Mouse (Mus musculus) gastrocnemius, adult 18-20 months (tissue): Measurements from ENCODE around the gene Zmym1. TPM values are rescaled to one million over a fixed set of nuclear protein-coding genes. Genes with fewer than 3 reads are reported as not detected.
"Not testable (repeated sequence)": the region's sequence is repeated elsewhere in the genome, so short reads cannot be mapped to it uniquely, and the experiment has no call there.

ENCODE experiments used
- DNase-seq: peaks from one replicate; pipeline ENCODE4 v3.0.0; 2021; ENCODE audit warnings: low spot score
- total RNA-seq, 2 experiments: library from RNA; stranded (reverse); gene quantifications; 2 replicates each; pipeline ENCODE4 v1.2.3; 2021

The Zmym1 gene
- total RNA-seq, 2 experiments from 2014 or later: 4.2 to 5.3 TPM

DNA sequence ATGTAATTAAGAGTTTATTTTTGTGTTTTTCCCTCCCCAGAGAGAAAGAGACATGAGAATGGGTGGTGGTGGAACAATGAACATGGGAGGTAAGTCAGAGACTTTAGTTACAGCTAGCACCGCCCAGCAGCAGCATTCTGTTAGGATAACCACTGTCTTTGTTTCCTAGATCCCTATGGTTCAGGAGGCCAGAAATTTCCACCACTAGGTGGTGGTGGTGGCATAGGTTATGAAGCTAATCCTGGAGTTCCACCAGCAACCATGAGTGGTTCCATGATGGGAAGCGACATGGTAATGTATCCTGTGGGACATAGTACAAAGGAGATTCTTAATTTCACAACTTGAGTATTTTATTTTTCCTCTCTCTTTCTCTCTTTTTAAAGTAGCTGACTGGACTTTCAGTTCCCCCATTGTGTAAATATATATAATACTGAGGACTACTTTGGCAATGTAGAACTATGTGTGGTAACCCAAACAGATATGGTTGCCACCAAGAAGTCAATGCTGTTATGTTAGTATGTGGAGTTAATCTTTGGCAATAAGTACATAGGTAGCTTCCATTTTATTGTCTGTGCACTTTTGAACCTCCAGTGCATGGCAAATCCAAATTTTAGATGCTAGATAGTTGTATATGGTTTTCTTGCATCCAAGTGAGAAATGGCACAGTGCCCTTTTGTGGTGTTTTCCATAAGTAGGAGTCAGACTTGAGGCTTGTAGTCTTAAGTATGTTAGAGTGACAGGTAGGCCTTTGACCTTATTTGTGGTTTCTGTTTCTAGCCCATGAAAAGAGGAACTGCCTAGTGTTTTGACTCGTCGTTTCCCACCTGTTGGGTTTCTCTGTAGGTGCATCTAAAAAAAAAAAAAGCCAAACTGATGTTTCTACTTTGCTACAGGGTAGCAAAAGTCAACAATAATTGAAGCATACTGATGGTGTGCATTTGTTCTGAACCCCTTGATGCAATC lies 33.4 kb downstream of the Zmym1 start:
- DNase-seq: peak; percentile 22

DNA sequence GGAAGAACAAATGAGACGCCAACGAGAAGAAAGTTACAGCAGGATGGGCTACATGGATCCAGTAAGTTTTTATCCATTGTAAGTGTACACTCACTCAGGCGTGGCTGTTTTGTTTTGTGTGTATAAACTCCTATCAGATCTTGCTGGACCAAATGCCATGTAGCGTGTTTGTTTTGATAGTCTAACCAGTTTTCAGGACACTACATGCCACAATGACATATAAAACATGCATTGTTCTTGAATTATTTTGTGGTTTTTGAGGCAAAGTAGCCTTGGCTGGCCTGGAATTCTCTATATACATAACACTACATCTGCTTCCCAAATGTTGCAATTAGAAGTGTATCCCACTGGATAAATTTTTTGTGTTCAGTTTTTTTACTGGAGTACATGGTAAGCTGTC lies 34.1 kb downstream of the Zmym1 start:
- DNase-seq: no peak

DNA sequence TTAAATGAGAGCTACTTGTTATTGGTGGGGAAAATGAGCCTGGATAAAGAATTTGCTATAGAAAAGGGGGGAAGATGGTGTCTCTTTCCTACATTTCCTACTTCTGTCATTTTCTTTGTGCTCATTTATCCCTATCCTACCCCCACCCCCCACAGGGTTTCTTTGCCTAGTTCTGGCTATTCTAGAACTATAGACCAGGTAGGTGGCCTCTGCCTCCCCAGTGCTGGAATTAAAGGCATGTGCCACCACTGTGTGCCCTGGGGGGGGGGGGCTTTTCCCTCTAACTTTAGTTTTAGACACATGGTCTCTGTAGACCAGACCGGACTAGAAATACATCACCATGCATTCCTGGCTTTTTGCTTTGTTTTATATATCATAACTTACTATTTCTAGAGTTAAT lies 36.7 kb downstream of the Zmym1 start:
- no peak for DNase-seq

DNA sequence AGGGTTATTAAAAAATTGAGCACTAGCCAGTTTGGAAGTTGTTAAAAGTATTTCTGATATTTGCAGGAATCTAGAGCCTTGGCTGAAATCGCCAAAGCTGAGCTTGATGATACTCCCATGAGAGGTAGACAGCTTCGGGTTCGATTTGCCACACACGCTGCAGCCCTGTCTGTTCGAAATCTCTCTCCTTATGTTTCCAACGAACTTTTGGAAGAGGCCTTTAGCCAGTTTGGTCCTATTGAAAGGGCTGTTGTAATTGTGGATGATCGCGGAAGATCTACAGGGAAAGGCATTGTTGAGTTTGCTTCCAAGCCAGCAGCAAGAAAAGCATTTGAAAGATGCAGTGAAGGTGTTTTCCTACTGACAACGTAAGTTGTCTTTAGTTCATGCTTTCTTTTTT lies 37.8 kb downstream of the Zmym1 start:
- DNase-seq: no peak

DNA sequence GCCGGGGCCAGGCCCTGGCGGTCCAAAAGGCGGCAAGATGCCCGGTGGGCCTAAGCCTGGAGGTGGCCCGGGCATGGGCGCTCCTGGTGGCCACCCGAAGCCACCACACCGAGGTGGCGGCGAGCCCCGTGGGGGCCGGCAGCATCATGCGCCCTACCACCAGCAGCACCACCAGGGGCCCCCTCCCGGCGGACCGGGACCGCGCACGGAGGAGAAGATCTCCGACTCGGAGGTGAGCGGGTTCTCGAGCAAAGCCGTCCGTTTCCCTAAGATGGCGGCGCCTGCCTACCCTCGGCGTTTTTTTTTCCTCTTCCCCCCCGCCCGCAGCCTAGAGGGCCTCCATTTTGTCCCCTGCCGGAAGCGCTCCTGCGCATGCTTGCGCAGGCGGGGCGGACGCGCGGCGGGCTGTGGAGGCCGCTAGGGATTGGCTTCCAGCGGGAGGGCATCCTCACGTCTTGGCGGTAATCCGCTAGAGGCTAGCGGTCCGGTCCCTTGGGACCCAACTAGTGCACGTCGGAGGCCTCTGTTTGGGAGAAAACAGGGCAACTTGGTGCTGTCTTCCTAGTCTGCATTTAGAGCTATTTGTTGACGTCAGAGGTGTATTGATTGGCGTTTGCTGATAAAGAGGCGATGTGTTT lies 38.8 kb downstream of the Zmym1 start:
- DNase-seq: peak; percentile 88

DNA sequence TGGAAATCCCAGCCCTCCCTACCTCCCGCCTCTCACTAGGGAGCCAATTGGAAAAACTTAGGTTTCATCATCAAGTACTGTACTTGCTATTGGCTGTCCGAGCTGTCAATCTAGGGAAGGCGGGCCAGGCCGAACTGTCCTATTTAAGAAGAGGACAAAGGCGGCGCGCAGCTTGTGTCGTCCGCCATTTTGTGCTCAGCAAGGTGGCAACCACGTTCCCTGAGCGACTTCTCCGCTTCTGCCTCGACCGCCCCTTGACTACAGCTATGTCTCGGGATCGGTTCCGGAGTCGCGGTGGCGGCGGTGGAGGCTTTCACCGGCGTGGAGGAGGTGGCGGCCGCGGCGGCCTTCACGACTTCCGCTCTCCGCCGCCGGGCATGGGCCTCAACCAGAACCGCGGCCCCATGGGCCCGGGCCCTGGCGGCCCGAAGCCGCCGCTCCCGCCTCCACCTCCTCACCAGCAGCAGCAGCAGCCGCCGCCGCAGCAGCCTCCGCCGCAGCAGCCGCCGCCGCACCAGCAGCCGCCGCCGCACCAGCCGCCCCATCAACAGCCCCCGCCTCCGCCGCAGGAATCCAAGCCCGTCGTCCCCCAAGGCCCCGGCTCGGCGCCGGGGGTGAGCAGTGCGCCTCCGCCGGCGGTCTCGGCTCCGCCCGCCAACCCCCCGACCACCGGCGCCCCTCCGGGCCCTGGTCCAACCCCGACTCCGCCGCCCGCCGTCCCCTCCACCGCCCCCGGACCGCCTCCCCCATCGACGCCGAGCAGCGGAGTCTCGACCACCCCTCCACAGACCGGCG lies 39.6 kb downstream of the Zmym1 start, which contains the start of gene Sfpq:
Gene Sfpq (plus strand): TSS at position 174 of the 795 bp plus-strand sequence.
- DNase-seq: peak; percentile 100

DNA sequence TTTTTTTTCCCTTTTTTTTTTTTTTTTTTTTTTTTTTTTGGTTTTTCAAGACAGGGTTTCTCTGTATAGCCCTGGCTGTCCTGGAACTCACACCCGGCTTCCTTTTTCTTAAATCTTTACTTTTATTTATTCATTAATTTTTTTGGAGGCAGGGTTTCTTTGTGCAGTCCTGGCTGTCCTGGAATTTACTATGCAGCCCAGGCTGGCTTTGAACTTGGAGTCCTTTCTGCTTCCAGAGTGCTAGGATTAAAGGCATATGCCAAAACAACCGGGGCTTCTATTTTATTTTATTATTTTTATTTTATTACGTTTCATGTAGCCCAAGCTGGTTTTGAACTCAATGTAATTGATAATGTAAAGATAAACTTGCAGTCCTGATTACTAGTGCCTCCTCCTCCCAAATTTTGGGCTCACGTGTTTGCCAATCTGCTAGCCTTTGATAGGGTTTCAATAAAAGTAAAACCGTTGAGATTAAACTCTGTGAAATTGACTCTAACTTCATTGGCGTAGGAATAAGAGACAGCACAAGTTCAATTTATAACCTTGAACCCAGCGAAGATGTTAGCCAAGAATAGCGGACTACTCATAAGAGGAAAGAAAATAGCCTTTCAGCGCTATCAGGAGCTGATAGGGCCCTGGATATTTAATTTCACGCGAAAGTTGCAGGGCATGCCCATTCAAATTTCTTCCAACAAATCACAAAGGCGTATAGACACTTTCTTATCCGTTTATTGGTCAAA lies 40.4 kb downstream of the Zmym1 start:
- no peak for DNase-seq

DNA sequence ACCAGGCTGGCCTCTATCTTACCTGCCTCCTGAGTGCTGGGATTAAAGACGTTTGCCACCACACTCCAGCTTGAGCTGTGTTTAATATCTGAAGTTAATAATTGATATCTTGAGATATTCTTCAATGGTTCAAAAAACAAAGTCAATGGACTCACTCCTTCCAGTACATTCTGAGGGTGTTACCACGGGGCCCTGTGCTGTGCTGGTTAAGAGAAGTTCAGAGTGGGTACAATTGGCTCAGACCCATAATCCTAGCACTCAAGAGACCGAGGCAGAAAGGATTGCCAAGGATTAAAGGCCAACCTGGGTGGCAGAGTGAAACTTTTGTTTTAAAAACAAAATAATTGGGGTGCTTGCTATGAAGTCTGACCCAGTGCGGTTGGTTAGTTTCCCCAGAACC lies 44.6 kb downstream of the Zmym1 start:
- no peak for DNase-seq

DNA sequence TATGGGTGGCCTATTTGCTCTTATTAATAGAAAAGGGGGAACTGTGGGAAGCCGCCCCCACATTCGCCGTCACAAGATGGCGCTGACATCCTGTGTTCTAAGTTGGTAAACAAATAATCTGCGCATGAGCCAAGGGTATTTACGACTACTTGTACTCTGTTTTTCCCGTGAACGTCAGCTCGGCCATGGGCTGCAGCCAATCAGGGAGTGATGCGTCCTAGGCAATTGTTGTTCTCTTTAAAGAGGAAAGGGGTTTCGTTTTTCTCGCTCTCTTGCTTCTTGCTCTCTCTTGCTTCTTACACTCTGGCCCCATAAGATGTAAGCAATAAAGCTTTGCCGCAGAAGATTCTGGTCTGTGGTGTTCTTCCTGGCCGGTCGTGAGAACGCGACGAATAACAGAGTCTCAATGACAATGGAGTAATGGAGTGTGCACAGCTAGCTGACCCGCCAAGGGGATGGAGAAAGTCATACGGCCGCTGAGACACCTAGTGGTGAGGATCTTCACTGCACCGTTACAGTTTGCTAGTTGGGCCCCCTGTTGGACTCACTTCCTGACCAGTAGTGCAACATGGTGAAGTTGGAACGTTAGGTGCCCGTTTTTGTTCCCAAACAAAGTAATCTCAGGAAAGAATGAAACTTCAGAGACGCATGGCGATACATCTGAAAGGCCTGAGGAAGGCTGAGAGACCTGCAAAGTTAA lies 45.5 kb downstream of the Zmym1 start:
- peak; percentile 83 for DNase-seq

DNA sequence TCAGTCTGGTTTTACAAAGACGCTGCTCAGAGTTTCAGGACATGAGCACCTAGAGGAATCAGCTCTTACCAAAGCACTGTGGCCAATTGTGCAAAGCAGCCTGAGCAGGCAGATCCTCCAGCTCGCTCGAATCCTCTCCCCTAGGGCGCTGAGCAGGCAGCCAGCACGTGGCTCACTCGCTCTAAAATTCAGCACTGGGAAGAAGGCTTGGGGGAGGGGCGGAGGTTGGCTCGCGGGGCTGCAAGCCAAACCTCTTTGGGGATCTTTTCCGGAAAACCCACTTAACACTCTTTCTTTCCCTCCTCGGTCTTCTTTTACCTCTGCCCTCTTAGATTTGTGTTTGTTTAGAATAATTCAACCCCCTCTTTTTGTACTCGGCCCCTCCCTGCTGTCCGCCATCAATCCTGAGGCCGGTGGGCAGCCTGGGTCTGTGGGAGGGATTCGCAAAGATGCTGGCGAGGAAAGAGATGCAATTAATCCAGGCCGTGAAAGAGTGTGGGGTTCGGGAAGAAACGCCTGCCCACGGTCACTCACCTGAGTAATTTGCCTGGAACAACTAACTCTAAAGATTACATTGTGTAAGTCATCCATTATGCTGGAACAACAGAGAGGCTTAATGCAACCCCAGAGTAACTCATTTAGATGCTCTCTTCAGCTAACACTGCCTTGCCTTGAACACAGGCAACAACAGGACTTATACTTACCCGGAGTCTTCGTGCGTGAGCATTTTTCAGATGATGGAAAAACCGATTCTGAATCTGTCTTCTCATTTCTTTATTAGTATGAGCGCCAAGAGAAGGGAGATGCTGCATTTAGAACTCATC lies 55.6 kb downstream of the Zmym1 start:
- DNase-seq: no peak

DNA sequence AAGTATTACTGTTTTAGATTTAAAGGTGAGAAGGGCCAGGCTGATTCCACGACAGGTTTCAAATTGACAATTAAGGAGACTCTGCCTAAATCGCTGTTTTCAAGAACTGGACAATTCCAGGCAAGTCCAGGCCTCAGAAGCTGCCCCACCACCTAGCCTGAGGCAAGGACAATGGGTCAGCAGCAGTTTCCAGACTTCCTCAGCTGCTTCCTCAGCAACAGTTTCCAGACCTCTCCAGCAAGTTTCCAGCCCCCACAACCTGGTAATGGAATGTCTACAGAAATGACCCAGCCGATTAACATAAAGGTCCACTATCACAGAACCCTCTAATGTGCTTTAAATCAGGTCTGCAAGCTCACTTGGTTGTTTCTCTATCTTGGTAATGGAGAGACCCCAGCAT lies 56.6 kb downstream of the Zmym1 start:
- no peak for DNase-seq

DNA sequence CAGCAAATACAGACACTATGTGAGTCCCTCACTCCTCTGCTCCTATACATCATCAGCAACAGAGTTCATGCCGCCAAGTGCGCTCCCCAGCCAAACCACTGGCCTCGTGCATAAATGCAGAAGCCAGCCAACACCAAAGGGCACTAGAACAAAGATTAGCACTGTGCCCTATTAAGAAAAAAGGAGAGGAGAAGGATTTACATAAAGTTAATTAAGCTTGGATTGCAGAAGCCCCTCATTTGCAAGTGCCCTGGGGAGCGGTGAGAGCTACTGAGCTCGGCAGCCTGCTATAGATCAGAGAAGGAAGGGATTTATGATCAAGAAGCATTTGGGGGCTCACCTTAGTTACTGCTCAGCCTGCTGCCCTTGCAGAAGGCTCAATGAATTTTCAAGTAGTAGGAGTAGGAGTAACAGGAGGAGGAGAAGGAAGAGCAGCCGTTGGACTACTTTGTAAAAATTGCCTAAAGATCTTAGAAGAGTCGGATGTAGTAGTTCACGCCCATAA lies 60.3 kb downstream of the Zmym1 start:
- DNase-seq: no peak

DNA sequence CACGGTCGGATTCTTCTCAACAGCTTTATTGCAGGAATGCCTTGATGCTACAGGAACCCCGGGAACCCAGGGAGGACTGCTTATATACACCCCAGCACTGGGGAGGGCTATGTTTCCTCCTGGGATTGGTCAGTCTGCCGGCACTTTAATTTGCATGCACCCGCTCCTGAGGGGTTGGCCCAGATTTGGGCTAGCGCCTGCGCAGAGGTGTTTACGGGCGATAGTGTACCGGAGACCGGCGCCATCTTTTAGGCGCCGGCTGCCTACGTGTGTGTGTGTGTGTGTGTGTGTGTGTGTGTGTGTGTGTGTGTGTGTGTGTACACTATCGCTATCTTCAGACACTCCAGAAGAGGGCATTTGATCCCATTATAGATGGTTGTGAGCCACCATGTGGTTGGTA lies 61.6 kb downstream of the Zmym1 start:
- not testable (repeated sequence) for DNase-seq

Other genes with a start within 250 kb of the Zmym1 start
- gene Zmym4, start 93.0 kb downstream of the Zmym1 start, total RNA-seq: 10 to 100 TPM; 14.6 to 16.3 TPM
- gene Sfpq, start 39.8 kb downstream of the Zmym1 start, total RNA-seq: 10 to 100 TPM; 54.9 to 65.1 TPM
- gene Zmym6, start 16.2 kb upstream of the Zmym1 start, total RNA-seq: 1 to 10 TPM; 3.6 to 4.6 TPM
- under 1 TPM; 0.62 to 0.90 TPM for gene Tmem35b, start 62.5 kb upstream of the Zmym1 start, total RNA-seq
- gene Dlgap3, start 108.1 kb upstream of the Zmym1 start, total RNA-seq: under 1 TPM in 1 of 2 experiments, not detected in 1; 0.21 TPM
- 10 to 100 TPM; 36.3 to 36.9 TPM for gene Smim12, start 182.6 kb upstream of the Zmym1 start, total RNA-seq